Mouse (Mus musculus): ENCODE measurements around the gene Cers3.

DNA sequence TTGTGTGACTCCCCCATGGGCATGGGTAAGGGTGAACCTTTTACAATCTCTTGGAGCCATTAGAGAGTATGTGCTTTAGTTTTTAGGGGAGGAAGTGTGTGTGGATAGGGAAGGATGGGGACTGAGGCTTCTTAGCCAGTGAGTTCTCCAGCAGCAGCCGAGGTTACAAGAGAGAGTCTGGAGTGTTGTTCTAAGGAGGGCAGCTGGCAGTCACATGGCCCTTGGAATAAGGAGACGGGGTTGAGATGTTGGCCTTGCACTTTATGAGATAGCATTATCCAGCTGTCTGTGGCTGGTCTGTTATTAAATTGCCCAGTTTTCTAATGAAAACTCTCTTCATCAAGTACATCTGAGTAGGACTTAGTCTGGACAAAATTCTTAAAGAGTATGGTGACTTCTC, 100.5 kb downstream of the Cers3 start:
- no peak for TF ChIP-seq CTCF (IDR thresholded peaks at IDR 0.05; ENCODE audit: borderline replicate concordance, insufficient read depth, low read length)
- TF ChIP-seq POLR2A (IDR thresholded peaks at IDR 0.05; ENCODE audit: low read depth, low read length): no peak
